Mouse (Mus musculus) intestine, embryonic 15.5 days (tissue): ENCODE results near the gene Swap70. TPM values are rescaled to one million over a fixed set of nuclear protein-coding genes. Genes with fewer than 3 reads are reported as not detected.

Experiments
- ATAC-seq: fragments of 200-750 bp; cut with Nextera tagmentation; 2 replicates; pipeline ENCODE4 v1.8.0; 2017; ENCODE audit warnings: moderate TSS enrichment, moderate library complexity
- H3K27ac ChIP-seq: fragments of 300-500 bp; sonication (generic); 2 replicates; pipeline ENCODE4 v1.5.1; 2015; ENCODE audit warnings: mild to moderate bottlenecking, inconsistent platforms
- H3K27me3 ChIP-seq: fragments of 300-500 bp; sonication (generic); replicated peaks from 2 replicates; pipeline ENCODE4 v1.6.1; 2015; ENCODE audit warnings: inconsistent platforms
- H3K36me3 ChIP-seq: fragments of 300-500 bp; sonication (generic); 2 replicates; pipeline ENCODE4 v1.6.1; 2015; ENCODE audit warnings: inconsistent platforms
- H3K4me1 ChIP-seq: fragments of 300-500 bp; sonication (generic); replicated peaks from 2 replicates; pipeline ENCODE4 v1.6.1; 2015; ENCODE audit warnings: inconsistent platforms
- H3K4me2 ChIP-seq: fragments of 300-500 bp; sonication (generic); replicated peaks from 2 replicates; pipeline ENCODE4 v1.6.1; 2015; ENCODE audit warnings: mild to moderate bottlenecking, inconsistent platforms
- H3K4me3 ChIP-seq: fragments of 300-500 bp; sonication (generic); replicated peaks from 2 replicates; pipeline ENCODE4 v1.5.1; 2015; ENCODE audit warnings: inconsistent platforms
- H3K9ac ChIP-seq: fragments of 300-500 bp; sonication (generic); 2 replicates; pipeline ENCODE4 v1.6.1; 2015; ENCODE audit warnings: inconsistent platforms
- H3K9me3 ChIP-seq: fragments of 300-500 bp; sonication (generic); 2 replicates; pipeline ENCODE4 v1.6.1; 2016; ENCODE audit warnings: inconsistent platforms
- WGBS: fragments of 180-500 bp; shearing (Covaris S2); methylation state at CpG from one replicate; pipeline ENCODE4 v1.1.7; 2015; 5-methylcytosine and 5-hydroxymethylcytosine counted together
- polyA plus RNA-seq: library from polyadenylated mRNA; unstranded; fragments of >200 nt; fragmentation: Nextera tagmentation; extraction: Ambion mirVana; gene quantifications from 2 replicates; pipeline ENCODE4 v1.2.1, GENCODE M21; 2015

Gene Swap70
- polyA plus RNA-seq, 1 experiment from 2014 or later = 30.7 TPM

DNA sequence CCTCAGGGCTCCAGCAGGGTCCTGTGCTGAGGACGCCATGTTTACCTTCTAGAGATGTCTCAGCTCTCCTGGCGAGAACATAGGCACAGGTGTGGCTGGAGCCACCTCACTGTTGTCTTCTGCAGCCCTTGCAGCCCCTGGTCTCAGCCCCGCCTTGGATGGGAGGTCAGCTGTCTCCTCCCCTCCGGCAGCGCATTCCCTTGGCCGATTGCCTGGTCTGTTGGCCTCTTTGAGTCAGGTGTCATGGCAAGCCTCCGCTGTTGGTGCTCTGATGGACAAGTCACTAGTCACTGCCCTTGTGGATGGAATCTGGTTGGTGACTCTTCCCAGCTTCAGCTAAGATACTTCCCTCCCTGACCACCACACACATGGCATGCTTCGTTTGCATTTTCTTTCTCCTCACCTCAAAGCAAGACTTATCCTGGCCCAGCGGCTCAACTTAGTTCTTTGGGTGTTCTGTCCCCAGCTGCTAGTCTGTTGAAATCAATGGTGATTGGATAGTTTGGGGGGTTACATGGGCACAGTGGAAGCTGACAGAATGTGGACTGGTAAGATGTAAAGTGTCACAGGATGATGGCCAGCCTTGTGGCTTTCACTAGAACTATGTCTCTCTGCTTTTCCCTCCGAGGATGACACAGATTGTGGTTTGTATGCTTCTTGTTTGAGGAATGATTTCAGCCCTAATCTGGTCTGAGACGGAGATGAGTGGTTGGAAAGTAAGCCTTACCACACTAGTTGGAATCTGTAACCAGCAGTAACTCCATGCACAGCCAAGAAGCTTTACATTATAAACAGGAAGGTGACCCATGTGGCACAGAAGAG lies 60.1 kb downstream of the Swap70 start:
- 90% methylated on average over 11 of the region's 11 CpGs for WGBS
- Histone ChIP-seq H3K36me3 (peaks cover 16% of the 10 kb centered on the region), H3K4me3 (no peak overlapping the region), H3K27me3 (no peaks in the 10 kb centered on the region), H3K4me2 (no peak overlapping the region), H3K9me3 (no peaks in the 10 kb centered on the region), H3K4me1 (no peaks in the 10 kb centered on the region), H3K27ac (no peak overlapping the region), H3K9ac (no peak overlapping the region)
- no peak for ATAC-seq

DNA sequence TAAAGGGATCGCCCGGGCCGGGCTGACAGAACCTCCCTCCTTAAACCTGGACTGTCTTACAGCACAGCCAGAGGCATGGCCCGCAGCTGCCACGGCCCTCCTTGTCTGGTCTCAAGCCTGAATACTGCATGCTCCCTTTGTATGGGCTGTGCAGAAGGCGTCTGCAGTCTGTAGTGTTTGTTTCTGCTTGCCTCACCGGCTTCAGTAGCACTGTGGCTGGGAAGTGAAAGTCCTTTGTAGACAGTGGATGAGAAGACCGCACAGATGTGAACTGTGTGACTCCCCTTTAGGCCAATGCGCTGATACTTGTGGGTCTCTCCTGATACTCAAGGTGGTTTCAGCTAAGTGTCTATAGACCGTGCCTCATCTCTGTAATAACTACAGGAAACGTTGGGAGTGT lies 61.3 kb downstream of the Swap70 start:
- WGBS = 82% methylated on average over 11 of the region's 11 CpGs
- peaks cover 8% of the 10 kb centered on the region; the same call in 1 of the 2 replicates for H3K4me1 ChIP-seq
- H3K27ac ChIP-seq = no peak overlapping the region
- H3K9me3 ChIP-seq = no peaks in the 10 kb centered on the region
- no peak overlapping the region for H3K9ac ChIP-seq
- peaks cover 16% of the 10 kb centered on the region for H3K36me3 ChIP-seq
- H3K4me3 ChIP-seq = no peak overlapping the region
- no peaks in the 10 kb centered on the region for H3K27me3 ChIP-seq
- no peak overlapping the region for H3K4me2 ChIP-seq
- no peak for ATAC-seq

- Histone ChIP-seq H3K4me2 (no peak overlapping the region), H3K4me3 (no peak overlapping the region), H3K4me1 (peaks cover 13% of the 10 kb centered on the region), H3K36me3 (peaks cover 16% of the 10 kb centered on the region), H3K9ac (no peak overlapping the region), H3K27ac (no peak overlapping the region), H3K27me3 (no peaks in the 10 kb centered on the region), H3K9me3 (no peaks in the 10 kb centered on the region)
- 91% methylated on average over 6 of the region's 6 CpGs for WGBS
- ATAC-seq = no peak
Measured at GRCm38 (mm10) chr7:110283484-110284275, 62.2 kb downstream of the Swap70 start.

DNA sequence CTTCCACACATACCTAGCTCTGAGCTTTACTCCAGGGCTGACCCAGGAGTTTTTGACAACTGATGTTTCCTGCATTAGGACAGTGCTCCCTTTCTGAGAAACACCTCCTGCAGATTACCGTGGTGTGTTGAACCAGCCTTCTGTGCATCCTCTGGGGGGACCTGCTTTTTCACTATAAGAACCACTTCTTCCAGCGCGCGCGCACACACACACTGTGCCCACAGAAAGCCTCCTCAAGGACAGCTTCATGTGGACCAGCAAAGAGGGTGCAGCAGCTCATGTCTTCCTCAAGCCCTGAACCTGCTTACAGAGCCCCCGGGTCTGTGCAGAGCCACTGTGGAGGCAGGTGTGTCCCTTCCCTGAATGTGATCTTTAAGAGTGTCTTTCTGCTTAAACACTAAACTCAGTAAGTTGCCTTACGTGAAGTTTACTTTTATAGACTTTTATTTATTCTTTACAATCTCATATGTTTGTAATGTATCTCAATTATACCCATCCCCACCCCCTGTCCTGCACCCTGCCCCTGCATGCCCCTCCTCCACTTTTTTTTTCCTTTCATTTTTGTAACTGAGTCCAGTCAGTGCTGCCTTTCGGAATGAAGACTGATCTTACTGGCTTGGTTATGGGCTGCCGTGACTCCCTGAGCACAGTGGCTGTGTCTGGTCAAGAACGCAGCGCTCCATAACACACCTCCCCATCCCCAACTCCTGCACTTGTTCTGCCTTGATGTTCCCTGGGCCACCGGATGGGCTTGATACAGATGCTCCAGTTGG lies 63.8 kb downstream of the Swap70 start:
- WGBS = 91% methylated on average over 12 of the region's 12 CpGs
- Histone ChIP-seq H3K9ac (no peak overlapping the region), H3K4me1 (peaks cover 16% of the 10 kb centered on the region), H3K4me3 (no peak overlapping the region), H3K9me3 (no peaks in the 10 kb centered on the region), H3K27ac (no peak overlapping the region), H3K36me3 (peaks cover 8% of the 10 kb centered on the region), H3K4me2 (no peak overlapping the region), H3K27me3 (no peaks in the 10 kb centered on the region)
- no peak for ATAC-seq

DNA sequence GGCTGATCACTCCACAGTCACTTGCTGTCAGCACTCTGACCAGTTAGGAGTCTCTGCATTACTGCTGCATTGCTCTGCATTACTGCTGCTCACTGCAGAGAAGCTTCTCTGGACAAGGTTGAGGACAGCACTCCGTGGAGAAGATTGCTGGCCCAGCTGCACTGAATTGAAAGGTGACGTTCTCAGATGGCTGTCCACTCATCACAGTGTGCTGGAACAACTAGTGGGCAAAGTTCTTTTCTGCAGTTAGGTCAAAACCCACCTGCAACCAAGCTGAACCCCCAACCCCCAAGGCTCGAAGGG lies 64.3 kb downstream of the Swap70 start:
- Histone ChIP-seq H3K4me2 (no peak overlapping the region), H3K4me3 (no peak overlapping the region), H3K36me3 (peaks cover 6% of the 10 kb centered on the region), H3K4me1 (peaks cover 16% of the 10 kb centered on the region), H3K27me3 (no peaks in the 10 kb centered on the region), H3K9me3 (no peaks in the 10 kb centered on the region), H3K27ac (no peak overlapping the region), H3K9ac (no peak overlapping the region)
- no peak for ATAC-seq
- 77% methylated on average over 3 of the region's 3 CpGs for WGBS

DNA sequence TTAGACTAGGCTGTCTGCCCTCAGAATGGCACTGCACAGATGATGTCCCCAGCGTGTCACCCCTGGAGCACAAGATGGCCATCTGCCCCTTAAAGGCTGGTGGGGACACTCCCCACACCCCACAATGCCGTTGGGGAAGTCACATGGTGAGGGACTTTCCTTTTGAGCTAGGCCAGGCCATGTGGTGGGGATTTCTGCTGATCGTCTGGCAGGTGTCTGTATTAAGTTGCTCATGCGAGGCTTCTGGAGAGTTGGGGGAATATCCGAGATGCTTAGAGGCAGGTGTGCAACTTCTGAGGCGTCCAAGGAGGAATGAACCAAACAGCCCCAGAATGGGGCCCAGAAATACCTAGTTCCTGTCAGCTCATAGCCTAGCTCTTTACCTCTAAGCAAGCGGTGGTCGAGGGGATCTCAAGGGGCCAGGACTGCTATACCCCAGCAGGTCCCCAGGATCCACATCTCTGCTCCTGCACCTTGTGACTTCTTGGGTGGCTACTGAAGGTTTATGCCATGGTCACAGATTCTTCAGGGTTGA lies 64.8 kb downstream of the Swap70 start:
- Histone ChIP-seq H3K4me3 (no peak overlapping the region), H3K4me1 (peaks cover 16% of the 10 kb centered on the region), H3K4me2 (no peak overlapping the region), H3K27ac (no peak overlapping the region), H3K36me3 (peaks cover 3% of the 10 kb centered on the region; the same call in 1 of the 2 replicates), H3K27me3 (no peaks in the 10 kb centered on the region), H3K9ac (no peak overlapping the region), H3K9me3 (no peaks in the 10 kb centered on the region)
- no peak for ATAC-seq
- 78% methylated on average over 8 of the region's 8 CpGs for WGBS

DNA sequence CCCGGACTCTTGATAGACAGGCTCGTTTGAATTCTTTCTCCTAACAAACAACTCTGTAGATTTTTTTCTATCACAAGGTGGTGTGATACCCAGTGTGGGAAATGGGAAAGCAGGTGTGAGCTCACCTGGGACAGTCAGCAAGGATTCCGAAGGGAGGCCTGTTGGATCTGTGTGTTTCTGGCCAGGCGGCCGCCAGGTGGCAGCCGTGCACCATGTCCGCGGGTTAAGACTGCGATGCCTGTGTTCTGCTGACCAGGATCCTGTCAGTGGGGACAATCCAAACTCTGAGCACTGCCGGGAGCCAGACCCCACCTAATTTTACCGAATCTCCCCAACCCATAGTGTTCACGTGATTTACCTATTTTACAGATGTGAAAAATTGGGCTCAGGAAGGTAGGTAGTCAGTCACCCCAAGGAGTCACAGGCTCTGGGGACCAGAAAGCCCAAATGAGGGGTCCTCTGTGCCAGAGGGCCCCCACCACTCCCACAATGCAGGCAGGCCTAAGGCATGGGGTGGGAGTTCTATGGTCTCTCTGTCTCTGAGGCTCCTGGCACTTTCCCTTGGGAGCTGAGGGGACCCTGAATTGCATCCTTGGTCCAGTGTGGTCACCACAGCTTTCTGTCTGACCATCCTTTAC lies 65.4 kb downstream of the Swap70 start:
- Histone ChIP-seq H3K4me1 (peaks cover 16% of the 10 kb centered on the region), H3K36me3 (no peaks in the 10 kb centered on the region), H3K27me3 (no peaks in the 10 kb centered on the region), H3K9me3 (no peaks in the 10 kb centered on the region), H3K27ac (no peak overlapping the region), H3K4me2 (no peak overlapping the region), H3K4me3 (no peak overlapping the region), H3K9ac (no peak overlapping the region)
- peak; percentile 85 for ATAC-seq
- whole genome bisulfite sequencing = 7% methylated on average over 12 of the region's 12 CpGs

DNA sequence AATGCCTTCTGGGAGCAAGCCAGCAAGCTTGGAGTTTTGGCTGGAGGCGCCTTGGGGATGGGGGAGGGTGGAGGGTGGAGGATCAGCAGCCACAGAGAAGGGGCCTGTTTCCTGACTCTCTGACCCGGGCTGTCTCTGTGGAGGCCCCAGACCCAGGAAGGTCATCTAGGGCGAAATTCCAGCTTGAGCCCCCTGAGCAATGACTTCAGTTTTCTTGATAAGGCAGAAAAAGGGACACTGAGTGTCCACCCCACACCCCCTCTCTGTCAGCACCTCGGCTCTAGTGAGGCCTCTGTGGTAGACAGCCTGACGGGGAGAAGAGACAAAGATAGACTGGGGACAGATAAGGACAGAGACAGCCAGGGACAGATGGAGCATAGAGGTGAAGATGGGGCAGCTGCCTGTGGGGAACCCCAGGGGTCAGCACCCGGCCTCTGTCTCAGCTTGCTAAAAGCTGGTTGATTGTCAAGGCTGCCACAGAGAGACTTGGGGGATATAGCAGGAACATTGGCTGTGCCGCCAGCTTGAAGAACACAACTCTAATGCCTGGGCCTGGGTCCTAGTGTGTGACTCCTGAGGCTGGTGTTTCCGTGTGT lies 66.1 kb downstream of the Swap70 start:
- 0 out of 2 replicates have a peak overlapping the region, but pooled peaks have one; percentile 17 for H3K27ac ChIP-seq
- H3K4me1 ChIP-seq = peaks cover 16% of the 10 kb centered on the region
- ATAC-seq = no peak; the same call in none of the 2 replicates
- H3K27me3 ChIP-seq = no peaks in the 10 kb centered on the region
- no peak overlapping the region for H3K9ac ChIP-seq
- H3K36me3 ChIP-seq = no peaks in the 10 kb centered on the region
- no peaks in the 10 kb centered on the region for H3K9me3 ChIP-seq
- no peak overlapping the region for H3K4me2 ChIP-seq
- no peak overlapping the region for H3K4me3 ChIP-seq
- WGBS = 58% methylated on average over 8 of the region's 8 CpGs

DNA sequence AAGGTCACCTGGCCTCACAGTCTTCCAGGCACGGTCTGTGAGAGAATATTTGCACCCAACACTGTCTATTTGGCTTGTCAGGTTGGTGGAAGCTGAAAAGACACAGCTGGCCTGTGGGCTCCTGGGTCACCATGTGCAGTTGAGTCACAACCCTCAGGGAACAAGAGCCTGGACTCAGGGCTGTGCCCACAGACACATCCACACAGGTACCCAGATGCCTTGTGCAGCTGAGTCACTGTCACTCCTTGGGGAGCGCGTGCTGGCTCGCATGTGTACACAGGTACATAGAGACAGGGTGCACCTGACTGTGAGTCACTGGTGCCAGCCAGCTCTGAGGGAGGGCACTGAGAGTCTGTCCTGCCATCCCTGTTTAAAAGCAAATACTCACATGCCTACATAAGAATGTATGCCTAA lies 66.7 kb downstream of the Swap70 start:
- peaks cover 16% of the 10 kb centered on the region for H3K4me1 ChIP-seq
- peak; percentile 31; the same call in 1 of the 2 replicates for ATAC-seq
- H3K27me3 ChIP-seq = no peaks in the 10 kb centered on the region
- 0 out of 2 replicates have a peak overlapping the region, but pooled peaks have one; percentile 17 for H3K27ac ChIP-seq
- 78% methylated on average over 4 of the region's 4 CpGs for WGBS
- no peaks in the 10 kb centered on the region for H3K36me3 ChIP-seq
- H3K9me3 ChIP-seq = no peaks in the 10 kb centered on the region
- no peak overlapping the region for H3K4me3 ChIP-seq
- no peak overlapping the region for H3K4me2 ChIP-seq
- H3K9ac ChIP-seq = no peak overlapping the region

DNA sequence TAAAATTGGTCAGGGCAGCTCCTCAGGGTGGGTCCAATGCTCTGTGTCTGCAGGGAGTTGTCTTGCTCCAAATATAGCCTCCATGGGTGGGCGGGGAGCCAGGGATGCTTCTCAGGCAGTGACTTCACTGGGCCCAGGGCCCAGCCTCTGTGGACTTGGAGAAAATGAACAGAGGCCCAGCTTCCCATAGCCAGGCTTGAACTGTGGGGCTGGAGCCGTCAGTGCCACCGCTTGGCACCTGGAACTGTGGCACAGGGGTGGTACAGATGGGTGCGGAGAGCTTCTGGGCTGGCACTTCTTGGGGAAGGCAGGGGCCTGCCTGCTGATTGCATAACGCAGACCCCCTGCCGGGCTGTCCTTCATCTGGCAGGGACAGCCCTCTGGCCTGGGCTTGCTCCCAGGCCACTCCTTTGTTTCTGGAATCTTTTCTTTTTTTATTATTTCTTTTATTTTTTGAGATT lies 67.2 kb downstream of the Swap70 start:
- Histone ChIP-seq H3K4me1 (peaks cover 16% of the 10 kb centered on the region), H3K9ac (no peak overlapping the region), H3K4me3 (no peak overlapping the region), H3K9me3 (no peaks in the 10 kb centered on the region), H3K27ac (peak overlapping the region; percentile 51; the same call in 1 of the 2 replicates), H3K36me3 (no peaks in the 10 kb centered on the region), H3K27me3 (no peaks in the 10 kb centered on the region), H3K4me2 (no peak overlapping the region)
- 77% methylated on average over 6 of the region's 6 CpGs for WGBS
- peak; percentile 69 for ATAC-seq

DNA sequence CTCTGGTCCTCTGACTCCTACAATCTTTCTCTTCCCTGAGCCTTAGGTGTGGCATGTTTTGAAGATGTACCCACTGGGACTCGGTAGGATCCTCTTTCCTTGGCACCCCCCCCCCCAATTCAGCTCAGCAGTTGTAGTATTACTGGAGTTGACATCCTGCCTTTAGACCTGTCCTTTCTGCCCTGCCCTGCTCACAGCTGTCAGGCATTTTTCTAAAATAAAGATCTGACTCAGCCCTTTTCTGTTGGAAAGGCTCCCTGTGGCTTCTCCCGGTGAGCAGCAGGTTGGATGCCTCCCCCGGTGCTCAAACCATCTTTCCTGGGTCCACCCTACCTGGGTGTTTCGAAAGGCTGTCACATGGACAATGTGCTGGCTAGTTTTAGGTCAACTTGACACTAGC lies 68.1 kb downstream of the Swap70 start:
- no peak overlapping the region for H3K27ac ChIP-seq
- H3K36me3 ChIP-seq = no peaks in the 10 kb centered on the region
- no peak overlapping the region for H3K4me2 ChIP-seq
- 79% methylated on average over 4 of the region's 4 CpGs for WGBS
- ATAC-seq = no peak
- peaks cover 16% of the 10 kb centered on the region for H3K4me1 ChIP-seq
- H3K9ac ChIP-seq = no peak overlapping the region
- no peaks in the 10 kb centered on the region for H3K27me3 ChIP-seq
- H3K4me3 ChIP-seq = no peak overlapping the region
- H3K9me3 ChIP-seq = no peaks in the 10 kb centered on the region
